Mouse (Mus musculus) stomach, embryonic 14.5 days (tissue): ENCODE results near the gene Tmem220. TPM values are rescaled to one million over a fixed set of nuclear protein-coding genes. Genes with fewer than 3 reads are reported as not detected.

Experiments used
- ATAC-seq: fragments of 200-750 bp; cut with Nextera tagmentation; 2 replicates; pipeline ENCODE4 v1.8.0; 2017; ENCODE audit warnings: low read depth, moderate TSS enrichment; ENCODE audit not compliant: insufficient number of reproducible peaks, insufficient read depth, low FRiP score
- H3K27ac ChIP-seq: fragments of 300-500 bp; sonication (generic); 2 replicates; pipeline ENCODE4 v1.5.1; 2014; ENCODE audit warnings: mild to moderate bottlenecking, low read length, moderate library complexity, mixed read lengths
- H3K27me3 ChIP-seq: fragments of 300-500 bp; sonication (generic); 2 replicates; pipeline ENCODE4 v1.6.1; 2014; ENCODE audit warnings: low read length, control low read depth, mixed read lengths; ENCODE audit not compliant: control insufficient read depth, insufficient read depth
- H3K36me3 ChIP-seq: fragments of 300-500 bp; sonication (generic); 2 replicates; pipeline ENCODE4 v1.6.1; 2014; ENCODE audit warnings: mild to moderate bottlenecking, control low read depth, low read length, moderate library complexity, mixed read lengths; ENCODE audit not compliant: control insufficient read depth, insufficient read depth
- H3K4me1 ChIP-seq: fragments of 300-500 bp; sonication (generic); 2 replicates; pipeline ENCODE4 v1.6.1; 2014; ENCODE audit warnings: low read length, control low read depth, mixed read lengths; ENCODE audit not compliant: control insufficient read depth, insufficient read depth
- H3K4me2 ChIP-seq: fragments of 300-500 bp; sonication (generic); replicated peaks from 2 replicates; pipeline ENCODE4 v1.6.1; 2014; ENCODE audit warnings: low read depth, low read length, control low read depth
- H3K4me3 ChIP-seq: fragments of 300-500 bp; sonication (generic); 2 replicates; pipeline ENCODE4 v1.5.1; 2014; ENCODE audit warnings: low read depth, low read length, control low read depth
- H3K9ac ChIP-seq: fragments of 300-500 bp; sonication (generic); replicated peaks from 2 replicates; pipeline ENCODE4 v1.6.1; 2014; ENCODE audit warnings: low read depth, mild to moderate bottlenecking, control low read depth, low read length, moderate library complexity, mixed read lengths
- H3K9me3 ChIP-seq: fragments of 300-500 bp; sonication (generic); 2 replicates; pipeline ENCODE4 v1.6.1; 2016; ENCODE audit warnings: low read depth, low read length, control low read depth; ENCODE audit not compliant: control insufficient read depth
- WGBS: fragments of 180-500 bp; shearing (Covaris S2); extraction: QIAGEN DNeasy Blood & Tissue Kit; methylation state at CpG from one replicate; pipeline ENCODE4 v1.1.7; 2014; 5-methylcytosine and 5-hydroxymethylcytosine counted together
- polyA plus RNA-seq: library from polyadenylated mRNA; unstranded; fragments of >200 nt; fragmentation: Nextera tagmentation; extraction: Ambion mirVana; gene quantifications from 2 replicates; pipeline ENCODE4 v1.2.1, GENCODE M21; 2014

The Tmem220 gene
- polyA plus RNA-seq, 1 experiment from 2014 or later = 2.2 TPM

- Histone ChIP-seq H3K4me3 (no peak overlapping the region), H3K4me1 (0 out of 2 replicates have a peak, but pooled peaks cover 3% of the 10 kb centered on the region), H3K27ac (no peak overlapping the region), H3K27me3 (0 out of 2 replicates have a peak, but pooled peaks cover 2% of the 10 kb centered on the region), H3K4me2 (no peak overlapping the region), H3K9me3 (no peaks in the 10 kb centered on the region), H3K36me3 (no peaks in the 10 kb centered on the region), H3K9ac (no peak overlapping the region)
- WGBS = 63% methylated on average over 11 of the region's 11 CpGs
- no peak for ATAC-seq
These were observed 54.8 kb downstream of the Tmem220 start for GRCm38 (mm10) chr11:67079740-67080139.

GRCm38 (mm10) chr11:67080168-67080567 is 55.2 kb downstream of the Tmem220 start:
- no peaks in the 10 kb centered on the region for H3K9me3 ChIP-seq
- no peak overlapping the region for H3K9ac ChIP-seq
- no peak overlapping the region for H3K4me2 ChIP-seq
- 9% methylated on average over 3 of the region's 3 CpGs for WGBS
- no peak overlapping the region for H3K4me3 ChIP-seq
- H3K27me3 ChIP-seq = 0 out of 2 replicates have a peak, but pooled peaks cover 2% of the 10 kb centered on the region
- no peaks in the 10 kb centered on the region for H3K36me3 ChIP-seq
- ATAC-seq = peak; percentile 24; the same call in 1 of the 2 replicates
- H3K27ac ChIP-seq = no peak overlapping the region
- 0 out of 2 replicates have a peak, but pooled peaks cover 3% of the 10 kb centered on the region for H3K4me1 ChIP-seq

GRCm38 (mm10) chr11:67081125-67081649 is 56.2 kb downstream of the Tmem220 start:
- Histone ChIP-seq H3K4me2 (no peak overlapping the region), H3K9ac (no peak overlapping the region), H3K4me3 (no peak overlapping the region), H3K9me3 (no peaks in the 10 kb centered on the region), H3K27ac (no peak overlapping the region), H3K36me3 (no peaks in the 10 kb centered on the region), H3K27me3 (0 out of 2 replicates have a peak, but pooled peaks cover 2% of the 10 kb centered on the region), H3K4me1 (0 out of 2 replicates have a peak, but pooled peaks cover 3% of the 10 kb centered on the region)
- 5% methylated on average over 11 of the region's 11 CpGs for WGBS
- ATAC-seq = peak; percentile 84

GRCm38 (mm10) chr11:67082188-67082587 is 57.2 kb downstream of the Tmem220 start:
- Histone ChIP-seq H3K4me2 (no peak overlapping the region), H3K27ac (no peak overlapping the region), H3K4me3 (no peak overlapping the region), H3K9ac (no peak overlapping the region), H3K27me3 (0 out of 2 replicates have a peak, but pooled peaks cover 2% of the 10 kb centered on the region), H3K9me3 (no peaks in the 10 kb centered on the region), H3K36me3 (no peaks in the 10 kb centered on the region), H3K4me1 (0 out of 2 replicates have a peak, but pooled peaks cover 3% of the 10 kb centered on the region)
- WGBS = 80% methylated on average over 7 of the region's 7 CpGs
- ATAC-seq = no peak

- H3K36me3 ChIP-seq = no peaks in the 10 kb centered on the region
- H3K9me3 ChIP-seq = no peaks in the 10 kb centered on the region
- H3K4me3 ChIP-seq = no peak overlapping the region
- 0 out of 2 replicates have a peak, but pooled peaks cover 2% of the 10 kb centered on the region for H3K27me3 ChIP-seq
- no peak overlapping the region for H3K27ac ChIP-seq
- no peak overlapping the region for H3K9ac ChIP-seq
- no peak for ATAC-seq
- 0 out of 2 replicates have a peak, but pooled peaks cover 3% of the 10 kb centered on the region for H3K4me1 ChIP-seq
- H3K4me2 ChIP-seq = no peak overlapping the region
- WGBS = 79% methylated on average over 13 of the region's 13 CpGs
These were observed 57.8 kb downstream of the Tmem220 start for GRCm38 (mm10) chr11:67082793-67083192.

- no peak overlapping the region for H3K27ac ChIP-seq
- no peak overlapping the region for H3K4me3 ChIP-seq
- H3K27me3 ChIP-seq = 0 out of 2 replicates have a peak, but pooled peaks cover 2% of the 10 kb centered on the region
- ATAC-seq = no peak
- 67% methylated on average over 6 of the region's 6 CpGs for WGBS
- H3K36me3 ChIP-seq = no peaks in the 10 kb centered on the region
- H3K9ac ChIP-seq = no peak overlapping the region
- no peaks in the 10 kb centered on the region for H3K9me3 ChIP-seq
- H3K4me2 ChIP-seq = no peak overlapping the region
- 0 out of 2 replicates have a peak, but pooled peaks cover 3% of the 10 kb centered on the region for H3K4me1 ChIP-seq
These were observed 58.3 kb downstream of the Tmem220 start for GRCm38 (mm10) chr11:67083239-67083638.

- 38% methylated on average over 32 of the region's 32 CpGs for WGBS
- Histone ChIP-seq H3K4me2 (no peak overlapping the region), H3K9ac (no peak overlapping the region), H3K4me3 (no peak overlapping the region), H3K4me1 (0 out of 2 replicates have a peak, but pooled peaks cover 3% of the 10 kb centered on the region), H3K9me3 (no peaks in the 10 kb centered on the region), H3K27ac (no peak overlapping the region), H3K36me3 (no peaks in the 10 kb centered on the region), H3K27me3 (0 out of 2 replicates have a peak, but pooled peaks cover 2% of the 10 kb centered on the region)
- no peak for ATAC-seq
These were observed 58.9 kb downstream of the Tmem220 start for GRCm38 (mm10) chr11:67083712-67084340.
